Mouse (Mus musculus) erythroblast, adult 5-6 weeks (primary cell): ENCODE measurements around the gene Nrd1. TPM values are rescaled to one million over a fixed set of nuclear protein-coding genes. Genes with fewer than 3 reads are reported as not detected.

ENCODE experiments used
- ATAC-seq: replicated peaks from 2 replicates; pipeline ENCODE4 v1.8.0; 2016; ENCODE audit warnings: moderate number of reproducible peaks, mild to moderate bottlenecking, moderate TSS enrichment, inconsistent platforms; ENCODE audit not compliant: poor library complexity, low FRiP score, severe bottlenecking
- total RNA-seq, 2 experiments: library from RNA; stranded (forward) in 1 of 2; stranded (reverse) in 1 of 2; fragments of 150-400 nt in 1 of 2; fragments of 200-764, 138-1000 nt in 1 of 2; gene quantifications; 2 replicates each; pipeline versions ENCODE4 v1.2.3 to v1.2.4; 2015 to 2017; ENCODE audit warnings: low replicate concordance in 2 of 2

Nrd1 gene
- total RNA-seq, 2 experiments from 2014 or later: 182 to 191 TPM

DNA sequence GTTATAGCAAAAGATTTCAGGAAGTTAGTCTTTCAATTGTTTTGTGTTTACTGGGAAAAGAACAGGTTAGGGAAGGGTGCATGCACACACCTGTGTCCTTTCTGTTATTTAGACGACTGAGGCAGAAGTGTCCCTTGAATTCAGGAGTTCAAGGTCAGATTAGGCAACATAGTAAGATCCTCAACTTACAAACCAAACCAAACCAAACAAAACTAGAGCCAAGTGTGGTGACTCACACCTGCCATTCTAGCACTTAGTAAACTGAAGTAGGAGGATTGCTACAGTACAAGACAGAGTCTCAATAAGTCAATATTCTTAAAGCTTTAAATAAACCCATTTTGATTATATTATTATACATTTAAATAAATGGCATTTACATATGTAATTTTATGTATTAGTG lies 21.5 kb downstream of the Nrd1 start:
- no peak for ATAC-seq

- no peak for ATAC-seq
Measured at GRCm38 (mm10) chr4:109025061-109025460, 24.6 kb downstream of the Nrd1 start.

DNA sequence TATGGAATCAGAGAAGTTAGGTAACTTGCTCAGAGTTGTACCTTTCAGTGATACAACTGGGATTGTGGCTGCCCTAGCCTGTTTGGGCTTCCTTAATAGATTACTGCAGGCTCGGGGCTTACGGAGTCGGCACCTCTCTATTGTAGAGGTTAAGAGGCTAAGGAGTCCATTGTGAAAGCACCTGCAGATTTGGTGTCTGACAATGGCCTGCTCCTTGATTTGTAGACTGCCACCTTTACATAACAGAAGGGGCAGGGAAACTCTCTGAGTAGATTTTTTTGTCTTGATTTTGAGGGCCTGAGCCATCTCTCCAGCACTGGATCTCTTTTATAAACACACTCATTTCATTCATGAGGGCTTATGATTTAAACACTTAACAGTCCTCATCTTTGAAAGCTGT lies 26.1 kb downstream of the Nrd1 start:
- no peak for ATAC-seq

DNA sequence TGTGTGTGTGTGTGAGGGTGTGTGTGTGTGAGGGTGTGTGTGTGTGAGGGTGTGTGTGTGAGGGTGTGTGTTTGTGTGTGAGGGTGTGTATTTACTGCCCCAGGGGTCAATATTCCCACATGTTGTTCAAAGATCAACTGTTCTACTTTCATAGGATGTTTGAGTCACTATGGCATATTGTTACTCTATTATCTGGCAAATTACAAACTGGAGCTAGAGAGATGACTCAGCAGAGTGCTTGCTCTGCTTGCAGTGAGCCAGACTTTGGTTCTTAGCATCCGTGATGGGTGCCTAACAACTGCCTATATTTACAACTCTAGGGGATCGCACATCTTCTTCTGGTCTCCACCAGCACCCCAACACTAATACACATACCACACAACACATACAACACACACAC lies 29.4 kb downstream of the Nrd1 start:
- ATAC-seq: 0 out of 2 replicates have a peak, but pooled peaks have one; percentile 51

DNA sequence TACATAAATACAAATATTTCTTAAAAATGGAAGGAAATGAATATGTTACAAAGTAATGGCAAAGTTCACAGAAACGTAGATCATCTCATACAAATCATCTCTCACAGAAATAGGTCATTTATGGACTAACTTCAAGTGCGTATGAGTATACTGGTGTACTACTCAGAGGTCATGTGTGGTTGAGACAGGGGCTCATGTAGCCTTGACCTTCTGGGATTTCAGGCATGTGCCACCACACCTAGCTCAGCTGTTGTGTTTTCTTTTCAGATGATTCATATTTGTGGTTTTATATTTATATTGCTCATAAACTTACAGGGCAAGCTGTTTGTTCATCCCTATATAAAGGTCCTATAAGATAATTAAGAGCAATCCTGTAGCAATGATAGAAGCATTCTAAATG lies 29.8 kb downstream of the Nrd1 start:
- ATAC-seq: 0 out of 2 replicates have a peak, but pooled peaks have one; percentile 8

DNA sequence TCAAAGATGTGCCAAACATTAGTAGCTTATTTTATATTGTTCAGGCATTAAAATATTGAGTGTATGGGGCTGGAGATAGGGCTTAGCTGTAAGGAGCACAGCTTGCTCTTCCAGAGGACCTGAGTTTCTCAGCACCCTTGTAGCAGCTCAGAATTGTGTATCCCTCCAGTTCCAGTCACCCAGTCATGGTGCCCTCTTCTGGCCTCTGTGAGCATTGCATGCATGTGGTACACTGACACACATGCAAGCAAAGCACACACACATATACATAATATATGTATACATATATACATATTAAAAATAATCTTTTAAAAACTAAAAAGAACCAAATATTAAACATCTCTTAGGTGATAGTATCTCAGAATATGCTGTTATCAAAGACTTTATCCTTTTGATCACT lies 35.9 kb downstream of the Nrd1 start:
- ATAC-seq: peak; percentile 91

- ATAC-seq: no peak
Measured at GRCm38 (mm10) chr4:109042739-109043138, 42.3 kb downstream of the Nrd1 start.

DNA sequence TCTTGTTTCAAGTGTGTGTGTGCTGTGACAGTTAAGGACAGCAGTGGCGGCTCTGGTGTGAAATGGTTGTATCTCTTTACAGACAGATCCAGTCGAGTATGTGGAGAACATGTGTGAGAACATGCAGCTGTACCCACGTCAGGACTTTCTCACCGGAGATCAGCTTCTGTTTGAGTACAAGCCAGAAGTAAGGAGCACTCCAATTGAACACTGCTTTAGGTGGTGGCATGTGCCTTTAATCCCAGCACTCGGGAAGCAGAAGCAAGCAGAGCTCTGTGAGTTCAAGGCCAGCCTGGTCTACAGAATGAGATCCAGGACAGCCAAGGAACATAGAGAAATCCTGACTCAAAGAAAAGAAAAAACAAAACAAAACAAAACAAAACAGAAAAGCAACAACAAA lies 42.8 kb downstream of the Nrd1 start:
- no peak for ATAC-seq

- no peak for ATAC-seq
Measured at GRCm38 (mm10) chr4:109043756-109044155, 43.3 kb downstream of the Nrd1 start.

DNA sequence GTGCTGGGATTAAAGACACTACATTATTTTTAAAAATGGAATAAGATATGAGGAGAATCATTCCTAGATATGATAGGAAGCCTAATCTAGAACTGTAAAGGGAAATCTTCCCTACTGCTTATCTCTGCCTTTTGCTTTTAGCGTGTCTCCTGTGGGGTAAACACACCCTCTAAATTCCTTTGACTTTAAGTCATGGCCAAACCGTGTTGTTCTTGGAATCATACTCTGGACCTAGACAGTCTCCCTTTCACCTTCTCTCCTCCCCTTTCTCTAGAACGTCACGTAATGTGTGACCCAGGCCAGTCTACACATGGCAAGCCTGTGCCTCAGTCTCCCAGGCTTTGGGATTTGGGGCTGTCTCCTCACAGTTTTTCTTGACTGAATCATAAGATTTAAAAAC lies 47.8 kb downstream of the Nrd1 start:
- no peak for ATAC-seq

- ATAC-seq: no peak
Measured at GRCm38 (mm10) chr4:109052282-109052681, 51.8 kb downstream of the Nrd1 start.

DNA sequence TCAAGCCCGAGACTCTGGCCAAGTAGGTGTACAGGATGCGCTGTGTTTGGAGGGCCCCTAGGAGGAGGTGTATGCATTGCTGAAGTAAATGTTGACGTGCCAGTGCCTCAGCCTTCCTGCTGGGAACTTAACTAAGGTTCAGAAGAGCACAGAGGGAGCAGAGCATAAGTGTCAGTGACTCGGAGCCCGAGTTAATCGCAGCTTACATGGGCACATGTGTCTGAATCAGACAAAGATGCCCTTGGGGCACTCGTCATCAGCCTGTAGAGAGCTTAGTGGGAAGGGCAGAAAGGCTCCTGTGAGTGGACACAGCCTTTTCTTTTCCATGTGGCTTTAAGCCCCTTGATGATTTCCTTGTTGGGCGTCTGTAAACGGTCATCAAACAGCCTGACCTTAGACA lies 53.5 kb downstream of the Nrd1 start:
- no peak for ATAC-seq

- ATAC-seq: no peak
Measured at GRCm38 (mm10) chr4:109056351-109056750, 55.9 kb downstream of the Nrd1 start.

- no peak for ATAC-seq
Measured at GRCm38 (mm10) chr4:109057640-109058039, 57.2 kb downstream of the Nrd1 start.

DNA sequence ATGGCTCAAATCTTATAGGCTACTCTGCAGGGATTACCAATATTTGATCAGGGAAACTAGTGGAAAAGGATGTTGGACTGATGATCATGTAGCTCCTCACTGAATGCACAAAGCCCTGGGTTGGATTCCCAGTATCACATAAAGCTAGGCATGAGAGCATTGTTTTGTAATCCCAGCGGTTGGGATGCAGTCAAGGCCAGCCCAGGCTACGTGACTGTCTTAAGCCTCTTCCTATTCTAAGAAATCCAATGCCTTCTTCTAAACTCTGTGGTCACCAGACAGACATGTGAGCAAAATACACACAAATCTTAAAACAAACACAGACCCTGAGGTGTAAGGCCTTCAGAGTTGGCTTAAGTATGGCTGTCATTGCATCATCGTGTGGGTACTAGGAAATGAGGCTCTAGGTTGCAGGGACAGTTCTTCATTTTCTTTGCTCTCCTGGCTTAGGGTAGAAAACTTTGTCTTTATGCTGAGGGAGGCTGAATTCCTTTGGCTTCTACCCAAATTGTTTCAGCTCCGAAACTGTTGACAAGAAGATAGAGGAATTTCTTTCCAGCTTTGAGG lies 58.9 kb downstream of the Nrd1 start:
- ATAC-seq: no peak

DNA sequence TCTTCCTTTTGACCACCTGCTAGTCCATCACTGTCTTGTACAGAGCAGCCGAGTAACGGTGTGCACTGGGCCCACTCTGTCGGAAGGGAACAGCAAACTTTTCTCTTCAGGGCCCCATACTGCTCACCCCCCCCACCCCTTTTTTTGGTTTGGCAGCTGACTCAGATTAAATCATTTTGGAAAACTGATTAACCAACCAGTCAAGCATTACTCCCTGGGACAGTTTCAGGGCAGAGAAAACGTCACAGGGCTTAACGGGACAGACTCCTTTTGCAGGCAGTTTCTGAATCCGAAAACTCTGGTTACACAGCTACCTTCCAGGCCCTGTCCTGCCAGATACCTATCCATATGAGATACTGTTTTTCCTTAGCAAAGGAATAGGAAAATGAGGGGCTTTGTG lies 64.5 kb downstream of the Nrd1 start:
- no peak for ATAC-seq

- ATAC-seq: no peak
Measured at GRCm38 (mm10) chr4:109065714-109066113, 65.3 kb downstream of the Nrd1 start.

DNA sequence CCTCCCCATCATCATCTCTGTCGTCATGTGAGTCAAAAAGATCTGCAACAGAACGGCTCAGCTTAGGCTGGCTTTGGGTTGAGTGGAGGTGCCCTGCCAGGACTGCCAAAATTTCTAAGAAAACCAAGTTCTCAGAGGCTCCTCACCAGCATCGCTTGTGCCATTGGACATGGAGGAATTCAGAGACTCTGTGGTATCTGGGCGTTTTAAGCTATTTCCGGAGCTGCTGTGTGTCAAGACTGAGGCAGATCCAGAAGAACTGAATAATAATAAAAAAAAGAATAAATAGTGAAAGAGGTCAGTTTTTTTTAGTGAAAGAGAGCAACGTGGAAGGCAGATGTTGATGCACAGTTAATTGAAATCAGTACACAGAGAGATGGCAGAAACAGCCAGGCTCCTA lies 72.4 kb downstream of the Nrd1 start:
- ATAC-seq: no peak

- ATAC-seq: no peak
Measured at GRCm38 (mm10) chr4:109073296-109073695, 72.8 kb downstream of the Nrd1 start.

GRCm38 (mm10) chr4:109078941-109079340 lies 78.5 kb downstream of the Nrd1 start:
- no peak for ATAC-seq

GRCm38 (mm10) chr4:109079676-109080075 lies 79.2 kb downstream of the Nrd1 start:
- no peak for ATAC-seq

DNA sequence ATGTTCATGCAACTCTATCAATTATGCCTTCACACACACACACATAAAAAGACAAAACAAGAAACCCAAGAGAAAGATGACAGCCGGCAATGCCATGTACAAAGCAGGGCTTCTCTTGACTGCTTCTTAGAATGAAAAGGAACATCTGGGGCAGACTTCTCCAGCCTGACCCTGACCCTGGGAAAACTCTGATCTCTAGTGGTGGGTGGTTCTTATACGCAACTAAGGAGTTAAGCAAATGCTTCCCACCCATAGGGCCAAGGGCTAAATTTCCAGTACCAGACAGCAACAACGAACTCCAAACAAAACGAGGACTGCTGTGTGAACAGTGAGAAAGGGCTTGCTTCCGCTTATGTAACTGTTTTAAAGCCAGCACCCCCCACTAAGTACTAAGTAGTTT lies 79.7 kb downstream of the Nrd1 start:
- no peak for ATAC-seq
